Mouse (Mus musculus) kidney, adult 2 months (tissue): ENCODE results near the gene Grk3. TPM values are rescaled to one million over a fixed set of nuclear protein-coding genes. Genes with fewer than 3 reads are reported as not detected.

Experiments
- DNase-seq: peaks from one replicate; pipeline ENCODE4 v3.0.0; 2021
- H3K27ac ChIP-seq: fragments of 200-500 bp; 2 replicates; pipeline ENCODE4 v1.5.1; 2012; ENCODE audit warnings: low read depth, low read length, control low read depth, inconsistent platforms; ENCODE audit not compliant: insufficient read depth
- H3K27me3 ChIP-seq: fragments of 200-500 bp; replicated peaks from 2 replicates; pipeline ENCODE4 v1.6.1; 2012; ENCODE audit warnings: mild to moderate bottlenecking, moderate library complexity, low read length, inconsistent platforms; ENCODE audit not compliant: control insufficient read depth, insufficient read depth
- H3K36me3 ChIP-seq: fragments of 200-500 bp; 2 replicates; pipeline ENCODE4 v1.6.1; 2012; ENCODE audit warnings: mild to moderate bottlenecking, moderate library complexity, low read length, inconsistent platforms; ENCODE audit not compliant: control insufficient read depth, insufficient read depth
- H3K4me1 ChIP-seq: fragments of 200-500 bp; 2 replicates; pipeline ENCODE4 v1.6.1; 2011; ENCODE audit warnings: low read length; ENCODE audit not compliant: control insufficient read depth, insufficient read depth
- H3K4me3 ChIP-seq: fragments of 200-500 bp; 2 replicates; pipeline ENCODE4 v1.5.1; 2011; ENCODE audit warnings: mild to moderate bottlenecking, low read depth, low read length, control low read depth; ENCODE audit not compliant: insufficient read depth
- CTCF ChIP-seq: fragments of 200-500 bp; conservative IDR thresholded peaks from 2 replicates; pipeline ENCODE4 v1.5.1; 2011; ENCODE audit warnings: low read depth, mild to moderate bottlenecking, control low read depth, low read length, moderate library complexity, mixed read lengths; ENCODE audit not compliant: insufficient read depth, insufficient read length
- POLR2A ChIP-seq: fragments of 200-500 bp; IDR thresholded peaks from one replicate; pipeline ENCODE4 v1.6.1; 2011; ENCODE audit warnings: low read depth, low read length, control low read depth
- WGBS: fragments of 180-500 bp; shearing (Covaris S2); methylation state at CpG from one replicate; pipeline ENCODE4 v1.1.7; 2018; 5-methylcytosine and 5-hydroxymethylcytosine counted together
- polyA plus RNA-seq: library from polyadenylated mRNA; depleted of rRNA; stranded (reverse); fragments of >200 nt; gene quantifications from 2 replicates; pipeline ENCODE4 v1.2.3, GENCODE M21; 2012

The Grk3 gene
- polyA plus RNA-seq, 1 experiment: 5.9 TPM

- H3K4me3 ChIP-seq: no peak overlapping the region
- TF ChIP-seq CTCF (no peak), POLR2A (no peak)
- H3K27ac ChIP-seq: no peak overlapping the region
- no peaks in the 10 kb centered on the region for H3K4me1 ChIP-seq
- H3K36me3 ChIP-seq: no peaks in the 10 kb centered on the region
- 37% methylated on average over 5 of the region's 5 CpGs for WGBS
- DNase-seq: peak; percentile 33
- H3K27me3 ChIP-seq: no peaks in the 10 kb centered on the region; the same call in 1 of the 2 replicates
These were observed 57.3 kb downstream of the Grk3 start for GRCm38 (mm10) chr5:112958293-112958692.

DNA sequence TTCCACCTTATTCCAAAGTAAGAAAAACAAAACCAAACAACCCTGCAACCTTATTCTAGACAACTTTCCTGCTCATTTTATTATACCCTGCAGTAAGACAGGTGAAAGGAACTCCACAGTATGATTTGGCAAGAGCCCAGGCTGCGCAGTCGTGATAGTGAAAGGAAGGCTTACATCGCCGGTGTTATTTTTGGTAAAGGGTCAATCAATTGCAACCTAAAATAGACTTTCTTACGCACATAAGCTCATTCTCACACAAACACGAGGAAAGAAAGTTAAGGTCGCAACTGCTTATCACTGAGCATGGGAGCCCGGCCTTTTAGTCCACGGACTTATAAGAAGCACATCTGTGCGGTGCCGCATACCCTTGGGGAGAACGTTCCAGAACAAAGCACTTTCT, 58.8 kb downstream of the Grk3 start:
- DNase-seq: no peak
- Histone ChIP-seq H3K27me3 (no peaks in the 10 kb centered on the region; the same call in 1 of the 2 replicates), H3K4me3 (no peak overlapping the region), H3K4me1 (no peaks in the 10 kb centered on the region), H3K27ac (no peak overlapping the region), H3K36me3 (no peaks in the 10 kb centered on the region)
- TF ChIP-seq POLR2A (no peak), CTCF (no peak)
- 62% methylated on average over 12 of the region's 12 CpGs for WGBS

DNA sequence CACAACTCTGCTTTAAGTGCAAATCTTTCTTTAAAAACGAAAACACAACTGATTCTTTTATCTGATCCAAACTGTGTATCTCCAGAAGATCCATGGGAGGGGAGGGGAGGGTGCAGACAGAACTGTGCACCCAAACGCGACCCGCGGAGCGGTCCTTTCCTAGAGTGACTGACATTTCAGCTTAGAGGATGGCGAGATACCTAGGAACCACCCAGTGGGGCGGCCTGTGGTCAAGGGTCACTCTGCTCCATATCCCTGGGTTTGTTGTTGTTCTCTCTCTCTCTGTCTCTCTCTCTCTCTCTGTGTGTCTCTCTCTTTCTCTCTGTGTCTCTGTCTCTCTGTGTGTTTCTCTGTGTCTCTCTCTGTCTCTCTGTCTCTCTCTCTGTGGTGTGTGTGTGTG, 59.2 kb downstream of the Grk3 start:
- H3K4me1 ChIP-seq: no peaks in the 10 kb centered on the region
- no peaks in the 10 kb centered on the region; the same call in 1 of the 2 replicates for H3K27me3 ChIP-seq
- H3K36me3 ChIP-seq: no peaks in the 10 kb centered on the region
- no peak for DNase-seq
- TF ChIP-seq CTCF: no peak
- no peak for TF ChIP-seq POLR2A
- H3K27ac ChIP-seq: no peak overlapping the region
- H3K4me3 ChIP-seq: no peak overlapping the region
- WGBS: 73% methylated on average over 8 of the region's 8 CpGs

DNA sequence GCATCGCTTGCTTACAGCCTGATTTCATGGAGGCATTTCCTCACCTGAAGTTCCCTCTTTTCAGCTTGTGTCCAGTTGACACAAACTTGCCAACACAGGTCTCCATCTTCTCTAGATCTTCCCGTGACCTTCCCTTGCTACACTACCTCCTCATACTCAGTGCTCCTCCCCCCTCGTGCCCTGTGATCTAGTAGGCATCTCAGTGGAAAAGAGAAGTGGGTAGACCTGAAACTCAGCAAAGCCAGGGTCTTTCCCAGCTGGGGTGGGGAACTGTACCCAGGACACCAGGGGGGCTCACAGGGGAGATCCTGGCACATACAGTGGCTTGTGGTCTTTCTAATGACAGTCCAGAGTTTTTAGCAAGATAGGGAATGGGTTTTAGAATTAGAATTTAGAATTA, 64.7 kb downstream of the Grk3 start:
- Histone ChIP-seq H3K4me3 (no peak overlapping the region), H3K36me3 (no peaks in the 10 kb centered on the region), H3K27me3 (no peaks in the 10 kb centered on the region), H3K27ac (no peak overlapping the region), H3K4me1 (no peaks in the 10 kb centered on the region)
- TF ChIP-seq POLR2A (no peak), CTCF (no peak)
- DNase-seq: no peak
- WGBS: 80% methylated on average over 3 of the region's 3 CpGs

- H3K4me1 ChIP-seq: no peaks in the 10 kb centered on the region
- no peak for DNase-seq
- H3K36me3 ChIP-seq: no peaks in the 10 kb centered on the region
- no peak overlapping the region for H3K27ac ChIP-seq
- no peaks in the 10 kb centered on the region for H3K27me3 ChIP-seq
- TF ChIP-seq POLR2A: no peak
- no peak for TF ChIP-seq CTCF
- WGBS: 57% methylated on average over 7 of the region's 7 CpGs
- H3K4me3 ChIP-seq: no peak overlapping the region
These were observed 69.7 kb downstream of the Grk3 start for GRCm38 (mm10) chr5:112945925-112946324.

- Histone ChIP-seq H3K36me3 (no peaks in the 10 kb centered on the region), H3K4me1 (no peaks in the 10 kb centered on the region), H3K27me3 (no peaks in the 10 kb centered on the region), H3K4me3 (no peak overlapping the region), H3K27ac (no peak overlapping the region)
- TF ChIP-seq POLR2A (no peak), CTCF (no peak)
- WGBS: 60% methylated on average over 7 of the region's 7 CpGs
- no peak for DNase-seq
These were observed 73.3 kb downstream of the Grk3 start for GRCm38 (mm10) chr5:112942244-112942643.

GRCm38 (mm10) chr5:112941001-112941400, 74.6 kb downstream of the Grk3 start:
- H3K4me1 ChIP-seq: no peaks in the 10 kb centered on the region
- H3K4me3 ChIP-seq: no peak overlapping the region
- H3K27me3 ChIP-seq: no peaks in the 10 kb centered on the region
- TF ChIP-seq POLR2A: no peak
- 94% methylated on average over 12 of the region's 12 CpGs for WGBS
- H3K36me3 ChIP-seq: no peaks in the 10 kb centered on the region
- no peak overlapping the region for H3K27ac ChIP-seq
- DNase-seq: no peak

- 82% methylated on average over 10 of the region's 10 CpGs for WGBS
- H3K27me3 ChIP-seq: no peaks in the 10 kb centered on the region
- DNase-seq: no peak
- no peak overlapping the region for H3K27ac ChIP-seq
- no peaks in the 10 kb centered on the region for H3K36me3 ChIP-seq
- H3K4me3 ChIP-seq: no peak overlapping the region
- TF ChIP-seq CTCF: no peak
- no peak for TF ChIP-seq POLR2A
- H3K4me1 ChIP-seq: no peaks in the 10 kb centered on the region
These were observed 79.0 kb downstream of the Grk3 start for GRCm38 (mm10) chr5:112936632-112937031.
